Mouse (Mus musculus) monocyte, adult 2 months (primary cell): ENCODE measurements at regions not wholly inside any gene's neighbourhood (a gene's known extent, or its start where the extent isn't known, plus 50 kb on each side); places are given as distances from the start of the nearest gene placed in this dataset.

Source experiments
- DNase-seq, 2 experiments: peaks; one replicate each; pipeline ENCODE4 v3.0.0; 2022; ENCODE audit warnings: low spot score in 2 of 2, low read depth in 1 of 2

DNA sequence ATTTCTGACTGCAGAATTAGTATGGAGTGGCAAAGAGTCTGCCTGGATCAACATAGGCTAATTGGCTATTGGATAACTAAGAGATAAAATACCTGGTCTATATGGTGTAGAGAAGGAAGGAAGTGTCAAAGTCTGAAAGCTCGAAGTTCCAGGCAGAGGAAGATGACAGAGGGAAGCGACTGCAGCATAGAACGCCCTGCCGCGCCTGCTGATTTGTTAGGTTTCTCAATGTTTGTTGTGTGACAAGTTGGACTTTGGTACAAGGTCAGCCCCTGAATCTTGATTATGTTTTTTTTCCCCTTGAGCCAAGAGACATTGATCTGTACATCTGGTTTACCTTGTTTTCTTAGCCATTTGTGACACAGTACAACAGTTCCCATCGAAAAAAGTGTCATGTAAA, 517.6 kb downstream of the Tshz3 start:
- no peak for DNase-seq

DNA sequence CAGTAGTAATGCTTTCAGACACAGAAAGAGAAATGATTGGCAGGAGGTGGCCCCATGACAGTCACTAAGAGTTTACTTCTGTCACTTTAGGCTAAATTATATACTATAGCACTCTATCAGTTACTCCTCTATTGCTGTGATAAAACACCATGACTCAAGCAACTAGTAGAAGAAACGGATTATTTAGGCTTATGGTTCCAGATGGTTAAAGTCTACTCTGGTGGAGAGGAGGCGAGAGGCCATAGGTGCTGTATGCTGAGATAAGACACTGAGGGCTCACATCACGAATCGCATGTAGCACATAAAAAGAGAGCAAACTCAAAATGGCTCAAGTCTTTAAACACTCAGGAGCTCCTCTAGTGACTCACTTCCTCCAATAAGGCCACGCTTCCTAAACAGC, 522.6 kb downstream of the Tshz3 start:
- no peak for DNase-seq

GRCm38 (mm10) chr7:37226423-37226822, 528.5 kb downstream of the Tshz3 start:
- DNase-seq = no peak

DNA sequence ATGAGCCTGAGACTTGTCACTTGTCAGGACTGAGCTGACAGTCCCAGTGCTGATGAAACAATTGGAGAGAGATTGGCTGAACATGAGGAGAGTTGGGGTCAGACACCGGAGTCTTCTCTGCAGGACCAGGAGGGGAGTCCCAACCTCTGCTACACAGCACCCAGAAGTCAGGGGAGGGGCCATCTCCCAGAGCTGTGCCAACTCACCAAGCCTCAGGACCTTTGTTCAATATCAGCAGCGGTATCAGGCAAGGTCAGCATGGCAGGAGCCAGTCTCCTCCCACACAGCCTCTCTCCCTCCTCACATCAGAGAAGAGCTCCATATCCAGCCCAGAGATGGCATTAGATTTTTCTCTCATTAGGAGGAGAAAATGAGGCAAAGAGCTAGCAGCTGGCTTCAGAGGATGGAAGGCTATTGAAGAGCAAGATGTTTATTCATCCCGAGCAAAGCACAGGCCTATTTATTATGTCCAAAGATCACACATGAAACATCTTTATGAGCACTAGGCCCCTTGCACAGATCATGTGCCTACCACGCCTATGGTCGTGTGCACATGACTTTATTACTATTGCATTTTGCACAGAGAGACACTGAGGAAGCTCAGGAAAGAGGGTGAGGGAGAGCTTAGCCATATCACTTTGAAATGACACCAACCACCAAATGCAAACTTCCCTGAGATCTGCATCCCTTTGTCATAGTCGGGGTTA, 532.9 kb downstream of the Tshz3 start:
- DNase-seq = no peak

GRCm38 (mm10) chr7:37240832-37241231, 532.6 kb downstream of the Zfp536 start:
- no peak for DNase-seq

DNA sequence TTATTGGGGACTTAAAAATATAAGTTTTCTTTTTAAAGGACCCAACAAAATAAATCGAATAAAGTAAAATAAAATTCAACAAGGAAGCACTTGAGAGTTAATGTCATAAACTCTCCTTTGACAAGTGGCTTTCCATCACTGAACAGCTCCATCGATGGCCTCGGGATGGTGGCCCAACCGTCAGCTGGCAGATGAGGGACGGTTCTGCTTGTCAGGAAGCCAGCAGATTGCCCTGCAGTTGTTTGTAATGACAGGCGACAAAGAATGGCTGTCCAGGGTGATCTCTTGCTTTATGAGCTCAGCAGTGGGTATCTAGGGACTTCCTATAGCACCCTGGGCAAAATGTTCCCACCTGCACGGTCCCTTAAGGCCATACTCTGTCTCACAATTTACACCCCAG, 531.7 kb downstream of the Zfp536 start:
- DNase-seq = no peak

DNA sequence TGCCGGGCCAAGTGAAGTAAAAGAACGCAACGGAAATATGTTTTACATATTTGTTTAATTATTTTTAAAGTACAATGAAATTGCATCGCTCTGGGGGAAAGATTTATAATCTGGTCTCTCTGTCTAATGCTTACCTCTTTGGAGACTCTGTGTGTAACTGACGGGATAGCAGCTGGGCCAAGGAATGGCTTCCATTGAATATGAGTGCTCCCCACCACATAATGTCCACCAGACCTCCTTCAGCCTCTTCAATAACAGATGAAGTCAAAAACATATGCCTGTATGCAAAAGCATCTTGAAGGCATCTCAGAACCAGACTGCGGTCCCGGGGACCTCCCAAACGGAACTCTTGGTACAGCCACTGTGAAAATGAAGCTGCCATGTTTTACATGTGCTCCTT, 531.0 kb downstream of the Zfp536 start:
- DNase-seq = no peak

DNA sequence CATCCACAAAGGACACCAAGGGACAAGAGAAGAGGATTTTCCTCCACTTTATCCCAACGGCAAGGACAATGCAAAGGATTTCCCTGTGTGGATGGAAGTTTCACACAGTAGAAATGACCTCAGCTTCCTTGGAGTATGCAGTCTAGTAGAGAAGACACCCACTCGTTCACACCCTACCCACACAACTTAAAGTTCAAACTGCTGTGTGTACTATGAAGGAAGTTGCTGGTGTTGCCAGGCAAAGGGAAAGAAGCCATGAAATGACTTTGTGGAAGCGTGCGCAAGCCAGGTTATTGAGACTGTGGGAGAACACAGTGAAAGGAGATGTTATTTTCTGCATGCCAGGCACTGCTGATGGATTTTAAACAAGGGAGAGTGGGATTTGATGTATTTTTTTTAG, 527.3 kb downstream of the Zfp536 start:
- no peak for DNase-seq

DNA sequence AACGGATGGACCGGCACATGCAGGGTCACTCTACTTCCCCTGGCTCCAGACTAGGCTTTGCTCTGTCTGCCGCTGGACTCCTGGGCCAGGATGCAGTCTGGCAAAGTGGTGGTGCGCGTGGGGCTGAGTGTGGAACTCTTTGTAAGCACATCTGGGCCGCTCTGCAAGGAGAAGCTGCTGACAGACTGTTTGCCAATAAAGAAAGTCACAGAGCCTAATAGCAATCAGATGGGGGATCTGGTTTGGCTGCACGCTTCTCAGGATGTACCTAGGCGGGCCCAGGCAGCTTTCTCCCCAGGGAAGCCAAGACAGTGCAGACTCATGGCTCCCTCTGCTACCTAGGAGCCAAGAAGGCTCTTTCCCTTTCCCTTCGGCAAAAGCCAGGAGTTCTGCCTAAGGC, 519.0 kb downstream of the Zfp536 start:
- no peak for DNase-seq

GRCm38 (mm10) chr7:37255840-37256239, 517.6 kb downstream of the Zfp536 start:
- no peak for DNase-seq

DNA sequence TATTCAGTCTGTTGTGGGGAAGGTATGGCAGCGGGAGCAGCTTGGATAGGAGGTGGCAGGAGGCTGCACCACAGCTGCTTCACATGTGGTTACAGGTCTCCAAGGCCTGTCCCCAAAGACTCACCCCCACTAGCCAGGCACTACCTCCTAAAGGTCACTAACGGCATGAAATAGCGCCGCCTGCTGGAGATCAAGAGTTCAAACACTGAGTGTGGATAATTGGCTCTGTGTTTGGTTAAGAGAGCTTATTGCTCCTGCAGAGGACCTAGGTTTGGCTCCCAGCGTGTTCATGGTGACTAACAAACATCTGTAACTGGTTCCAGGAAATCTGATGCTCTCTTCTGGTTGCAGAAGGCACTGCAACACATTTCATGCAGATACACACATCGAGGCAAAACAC, 514.1 kb downstream of the Zfp536 start:
- DNase-seq = no peak

- DNase-seq = no peak
Measured at GRCm38 (mm10) chr7:37262846-37263245, 510.6 kb downstream of the Zfp536 start.

GRCm38 (mm10) chr7:37267404-37267803, 506.0 kb downstream of the Zfp536 start:
- no peak for DNase-seq

DNA sequence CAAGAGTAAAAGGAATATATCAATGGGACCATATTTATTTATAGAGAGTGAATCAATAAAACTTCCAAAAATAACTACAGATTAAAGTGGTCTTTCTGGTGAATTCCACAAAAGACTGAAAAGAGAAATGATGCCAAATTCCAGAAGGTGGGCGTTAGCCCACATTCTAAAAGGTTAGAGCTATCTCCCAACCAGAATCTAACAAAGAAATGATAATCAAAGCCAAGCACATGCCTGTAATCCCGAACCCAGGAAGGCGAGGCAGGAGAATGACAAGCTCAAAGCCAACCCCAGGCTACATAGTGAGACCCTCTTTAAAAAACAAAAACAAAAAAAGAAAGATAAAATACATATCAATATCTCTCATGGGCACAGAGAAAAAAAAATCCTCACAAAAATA, 502.6 kb downstream of the Zfp536 start:
- no peak for DNase-seq

- no peak for DNase-seq
Measured at GRCm38 (mm10) chr7:37290018-37290417, 483.4 kb downstream of the Zfp536 start.

DNA sequence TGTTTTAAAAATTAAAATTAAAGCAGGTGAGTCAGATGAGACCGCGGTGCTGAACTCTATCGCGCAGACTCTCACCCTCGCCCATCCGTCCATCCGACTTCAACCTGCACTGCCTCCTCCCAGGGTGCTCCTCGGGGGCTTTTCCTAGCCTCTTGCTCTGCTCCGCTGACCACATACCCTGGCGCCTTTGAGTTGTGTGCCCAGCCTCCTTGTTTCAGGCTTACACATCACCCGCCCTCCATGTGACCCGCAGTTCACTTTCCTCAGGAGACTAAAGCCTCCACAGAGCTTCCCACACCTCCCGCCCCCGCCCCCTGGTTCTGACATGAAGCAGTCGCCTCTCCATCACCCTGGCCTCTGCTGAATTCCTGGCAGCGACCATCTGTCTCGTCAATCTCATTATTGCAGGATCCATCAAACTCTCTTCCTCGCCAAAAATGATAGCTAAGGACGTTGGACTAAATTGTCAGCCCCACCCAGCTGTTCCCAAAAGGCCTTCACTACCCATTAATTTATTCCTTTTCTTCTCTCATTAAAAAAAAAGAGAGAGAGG, 482.9 kb downstream of the Zfp536 start:
- DNase-seq = no peak

- no peak for DNase-seq
Measured at GRCm38 (mm10) chr7:37291726-37292125, 481.7 kb downstream of the Zfp536 start.

- DNase-seq = no peak
Measured at GRCm38 (mm10) chr7:37292554-37292953, 480.9 kb downstream of the Zfp536 start.

DNA sequence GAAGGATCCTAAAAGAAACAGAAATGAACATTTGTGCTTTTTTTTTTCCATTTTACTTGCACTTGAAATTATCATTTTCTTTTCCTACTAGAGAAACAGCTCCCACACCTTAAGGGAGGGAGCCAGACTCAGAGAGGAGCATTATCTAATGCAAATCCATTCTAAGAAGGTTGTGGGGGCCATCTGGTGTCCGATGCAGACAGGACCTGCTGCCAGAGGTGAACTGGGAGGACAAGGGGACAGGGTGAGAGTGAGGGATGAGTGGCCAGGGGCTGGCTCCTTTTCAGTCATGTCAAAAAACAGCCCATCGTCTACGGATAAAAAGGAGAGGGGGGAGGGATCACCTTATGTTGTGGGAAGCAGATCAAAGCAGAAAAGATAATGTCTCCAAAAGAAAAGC, 474.6 kb downstream of the Zfp536 start:
- no peak for DNase-seq

DNA sequence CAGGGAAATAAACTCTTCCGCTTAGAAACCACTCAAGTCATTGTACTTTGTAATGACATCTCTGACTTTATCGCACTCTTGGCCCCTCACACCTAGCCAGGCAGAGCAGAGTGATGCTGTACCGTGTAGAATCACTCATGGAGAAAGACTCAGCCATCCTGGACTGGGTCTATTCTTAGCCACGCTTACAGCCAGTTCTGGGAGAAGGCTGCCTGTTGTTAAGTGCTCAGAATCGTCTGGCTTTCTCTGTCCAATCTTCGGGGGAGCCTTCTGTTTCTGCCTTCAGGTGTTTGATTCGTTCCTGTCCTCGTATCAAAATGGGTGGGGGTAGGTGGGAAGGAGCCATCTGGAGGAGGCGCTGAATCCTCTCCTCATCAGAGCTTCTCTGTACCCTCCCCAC, 468.0 kb downstream of the Zfp536 start:
- DNase-seq = no peak

DNA sequence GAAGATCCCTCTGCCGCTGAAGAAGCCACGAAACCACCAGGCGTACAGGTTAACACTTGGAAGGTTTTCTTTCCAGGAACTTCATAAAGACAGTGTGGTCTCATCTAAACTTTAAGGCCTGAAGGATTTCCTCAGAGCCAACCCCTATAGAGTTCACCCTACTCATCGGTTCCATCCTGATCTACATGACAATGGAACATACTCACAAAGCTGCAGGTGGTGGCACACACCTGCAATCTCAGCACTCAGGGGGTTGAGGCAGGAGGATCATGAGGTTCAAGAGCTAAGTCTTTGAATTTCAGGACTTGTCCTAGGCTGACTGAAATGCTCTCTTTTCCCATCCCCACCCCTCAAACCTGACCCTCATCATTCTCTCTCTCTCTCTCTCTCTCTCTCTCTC, 466.2 kb downstream of the Zfp536 start:
- DNase-seq = no peak

DNA sequence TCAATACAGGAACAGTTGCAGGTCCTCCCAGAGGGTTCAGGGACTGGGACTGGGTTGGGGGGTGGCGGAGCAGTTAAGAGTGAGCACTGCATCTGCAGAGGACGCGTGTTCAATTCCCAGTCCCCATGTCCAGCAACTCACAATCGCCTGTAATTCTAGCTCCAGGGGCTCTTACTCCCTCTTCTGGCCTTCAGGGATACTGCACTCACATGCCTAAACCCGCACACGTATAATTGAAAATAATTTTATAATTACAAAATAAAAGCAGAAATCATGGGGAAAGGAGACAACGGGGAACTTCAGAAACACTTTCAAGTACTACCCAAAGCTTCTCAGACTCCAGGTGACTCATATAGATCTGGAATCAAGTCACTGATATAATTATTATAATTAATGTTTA, 448.8 kb downstream of the Zfp536 start:
- DNase-seq = no peak

DNA sequence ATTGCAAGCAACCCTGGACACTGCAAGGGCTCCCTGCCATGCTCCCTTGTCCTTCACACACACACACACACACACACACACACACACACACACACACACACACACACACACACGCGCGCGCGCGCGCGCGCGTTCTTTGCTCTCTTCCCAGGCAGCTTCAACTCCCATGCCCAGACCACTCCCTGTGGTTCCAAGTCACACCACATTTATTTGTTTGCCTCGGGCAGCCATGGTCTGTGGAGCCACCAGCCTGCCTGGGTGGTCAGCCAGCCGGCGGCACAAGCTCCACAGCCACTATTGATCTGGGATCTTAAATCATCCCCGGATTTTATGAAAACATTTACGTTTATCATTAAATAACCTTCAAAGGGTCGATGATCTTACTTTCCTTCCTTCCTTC, 440.0 kb downstream of the Zfp536 start:
- DNase-seq = no peak
